Mouse (Mus musculus) testis, postnatal 14 days (tissue): ENCODE measurements around the gene Psap.

Experiments used
- DNase-seq: peaks from one replicate; pipeline ENCODE4 v3.0.0; 2021; ENCODE audit warnings: low spot score

Gene Psap

DNA sequence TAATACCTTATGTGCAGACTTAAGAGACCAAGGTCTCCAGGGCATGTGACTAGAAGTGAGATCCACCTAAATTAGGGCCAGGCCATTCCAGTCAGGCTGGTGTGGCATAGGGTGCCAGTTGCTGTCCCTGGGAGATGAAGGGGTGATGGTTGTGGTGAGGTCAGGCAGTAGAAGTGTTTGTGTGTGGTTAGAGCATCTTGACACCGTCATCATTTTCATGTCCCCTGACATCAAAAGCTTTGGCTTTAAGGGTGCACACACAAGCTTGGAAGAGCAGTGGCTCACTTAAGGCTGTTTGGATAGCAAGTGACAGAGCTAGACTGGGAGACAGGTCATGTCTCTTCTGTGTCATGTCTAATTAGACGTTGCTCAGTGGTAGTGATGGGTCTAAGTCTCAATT, 10.3 kb downstream of the Psap start:
- no peak for DNase-seq

DNA sequence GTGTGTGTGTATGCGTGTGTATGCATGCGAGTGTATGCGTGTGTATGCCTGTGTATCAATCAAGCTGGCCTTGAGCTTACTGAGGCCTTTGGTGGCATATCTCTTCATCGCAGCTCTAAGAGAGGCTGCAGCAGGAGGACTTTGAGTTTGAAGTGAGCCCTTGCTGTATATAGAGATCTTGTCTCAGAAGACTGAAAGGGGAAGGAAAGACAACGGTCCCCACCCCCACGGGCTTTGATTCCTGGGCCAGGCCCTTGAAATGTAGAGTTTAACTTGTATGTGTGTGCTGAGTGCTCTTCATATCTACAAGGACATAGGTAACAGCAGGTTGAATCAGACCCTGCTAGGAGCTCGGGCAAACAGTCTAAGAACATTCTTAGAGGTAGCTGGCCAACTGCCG, 11.8 kb downstream of the Psap start:
- no peak for DNase-seq

DNA sequence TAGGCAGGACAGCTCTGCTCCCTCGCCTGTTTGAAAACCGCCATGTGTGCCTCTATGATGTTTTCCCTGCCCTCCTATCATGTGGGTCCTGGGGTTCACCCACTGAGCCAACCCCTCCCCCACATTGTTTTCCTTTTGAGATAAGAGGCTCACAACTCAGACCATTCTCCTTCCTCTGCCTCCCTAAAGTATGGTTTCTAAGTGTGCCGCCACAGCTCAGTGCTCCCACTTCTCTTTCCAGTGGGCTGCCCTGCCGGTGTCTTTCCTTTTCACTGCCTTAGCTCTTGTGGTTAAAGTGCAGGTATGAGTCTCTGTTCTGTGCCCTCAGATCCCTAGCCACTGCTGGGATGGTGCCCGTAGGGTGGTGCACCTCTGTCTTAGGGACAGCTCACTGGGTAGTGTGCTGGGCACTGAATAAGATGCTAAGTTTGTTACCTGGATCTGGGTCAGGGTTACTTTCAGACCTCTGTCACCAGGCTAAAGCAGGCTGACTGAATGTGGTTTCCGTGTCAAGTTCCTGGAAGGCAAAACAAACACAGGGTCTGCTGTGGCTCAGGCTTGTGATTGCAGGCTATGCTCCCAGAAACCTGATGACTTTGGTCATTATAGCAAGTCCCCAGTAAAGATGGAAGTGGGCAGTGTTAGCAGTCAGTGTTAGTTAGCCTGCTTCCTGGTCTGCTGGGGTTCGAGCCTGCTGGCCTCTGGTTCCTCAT, 12.8 kb downstream of the Psap start:
- no peak for DNase-seq

DNA sequence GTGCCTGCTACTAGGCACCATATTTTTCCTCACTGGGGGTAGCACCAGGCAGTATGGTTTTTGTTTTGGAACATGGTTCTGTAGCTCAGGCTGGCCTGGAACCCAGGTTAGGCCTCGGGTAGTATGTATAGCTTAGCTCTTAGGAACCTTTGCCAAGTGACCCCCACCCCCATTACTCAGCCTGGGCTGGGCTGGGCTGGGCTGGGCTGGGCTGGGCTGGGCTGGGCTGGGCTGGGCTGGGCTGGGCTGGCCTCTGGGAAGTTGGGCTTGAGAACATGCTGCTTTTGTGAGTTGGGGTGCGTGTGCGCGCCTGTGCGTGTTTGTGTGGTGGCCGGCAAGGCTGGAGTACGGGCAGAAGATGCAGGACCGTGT, 13.3 kb downstream of the Psap start:
- no peak for DNase-seq

DNA sequence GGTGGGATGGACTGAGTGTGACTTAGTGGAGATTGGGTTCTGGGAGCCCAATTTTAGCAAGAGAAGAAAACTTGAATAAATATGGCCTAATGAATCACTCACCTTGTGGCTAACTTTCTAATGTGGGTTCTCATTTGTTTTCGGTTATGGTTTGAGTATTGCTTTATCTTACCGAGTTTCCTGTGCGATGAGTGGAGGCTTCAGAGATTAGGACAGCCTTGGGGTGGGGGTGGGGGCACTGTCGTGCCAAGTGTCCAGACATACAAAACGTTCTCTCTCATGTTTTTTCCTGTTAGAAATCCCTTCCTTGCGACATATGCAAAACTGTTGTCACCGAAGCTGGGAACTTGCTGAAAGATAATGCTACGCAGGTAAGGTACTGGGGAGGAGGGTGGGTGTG, 14.8 kb downstream of the Psap start:
- no peak for DNase-seq

DNA sequence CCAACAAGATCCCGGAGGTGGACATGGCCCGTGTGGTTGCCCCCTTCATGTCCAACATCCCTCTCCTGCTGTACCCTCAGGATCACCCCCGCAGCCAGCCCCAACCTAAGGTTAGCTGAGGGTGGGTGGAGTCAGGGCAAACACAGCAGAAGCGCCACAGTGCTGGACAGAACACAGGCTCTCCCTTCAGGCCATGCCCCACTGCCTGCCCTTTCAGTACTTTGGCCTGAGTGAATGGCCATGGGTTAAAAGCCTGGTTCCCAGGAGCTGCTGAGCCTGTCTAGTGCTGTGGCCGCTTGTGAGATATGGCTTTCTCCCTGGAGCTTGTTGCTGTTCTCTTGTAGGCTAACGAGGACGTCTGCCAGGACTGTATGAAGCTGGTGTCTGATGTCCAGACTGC, 17.2 kb downstream of the Psap start:
- no peak for DNase-seq

DNA sequence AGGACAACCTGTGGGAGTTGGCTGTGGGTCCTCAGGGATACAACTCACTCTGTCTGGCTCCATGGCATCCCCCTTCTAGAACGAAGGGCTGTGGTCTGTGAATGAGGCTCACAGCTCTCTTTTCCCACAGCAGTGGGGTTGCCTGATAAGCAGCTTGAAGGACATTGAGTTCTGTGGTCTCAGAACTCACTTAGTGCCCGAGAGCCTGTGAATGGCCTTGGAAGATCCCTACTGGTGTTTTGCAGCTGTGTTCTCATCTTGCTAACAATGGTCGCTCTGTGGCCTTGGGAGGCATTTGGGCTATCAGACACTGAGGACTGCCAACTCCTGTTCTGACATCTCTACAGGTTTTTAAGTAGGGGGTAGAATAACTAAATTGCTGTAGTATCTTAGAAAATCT, 17.9 kb downstream of the Psap start:
- DNase-seq: peak; percentile 65

DNA sequence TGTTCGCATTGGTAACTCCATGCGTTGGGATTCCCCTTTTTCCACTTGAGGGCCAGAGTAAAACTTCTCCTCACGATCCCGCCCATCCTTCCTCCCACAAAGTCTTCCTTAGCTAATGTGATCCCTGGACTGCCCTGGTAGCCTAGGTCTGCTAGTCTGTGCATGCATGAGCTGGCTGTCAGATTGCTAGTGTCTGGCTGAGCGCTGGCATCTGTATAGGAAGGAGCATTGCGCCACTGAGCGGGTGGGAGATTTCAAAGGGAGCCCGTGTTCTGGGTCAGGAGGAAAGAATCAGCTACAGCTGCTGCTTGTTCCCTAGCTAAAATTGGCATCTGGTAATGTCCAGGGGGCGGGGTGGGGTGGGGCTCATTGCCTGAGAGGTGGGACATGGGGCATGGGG, 18.6 kb downstream of the Psap start:
- DNase-seq: no peak

DNA sequence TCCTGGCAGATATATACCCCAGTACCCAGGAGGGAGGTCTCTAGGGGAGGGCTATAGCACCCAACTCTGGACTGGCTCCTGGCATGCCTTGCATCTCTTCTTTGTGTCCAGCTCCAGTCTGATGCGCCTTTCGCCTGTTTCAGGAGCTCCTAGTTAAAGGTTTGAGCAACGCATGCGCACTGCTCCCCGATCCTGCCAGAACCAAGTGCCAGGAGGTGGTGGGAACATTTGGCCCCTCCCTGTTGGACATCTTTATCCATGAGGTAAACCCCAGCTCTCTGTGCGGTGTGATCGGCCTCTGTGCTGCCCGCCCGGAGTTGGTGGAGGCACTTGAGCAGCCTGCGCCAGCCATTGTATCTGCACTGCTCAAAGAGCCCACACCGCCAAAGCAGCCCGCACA, 22.2 kb downstream of the Psap start:
- no peak for DNase-seq

DNA sequence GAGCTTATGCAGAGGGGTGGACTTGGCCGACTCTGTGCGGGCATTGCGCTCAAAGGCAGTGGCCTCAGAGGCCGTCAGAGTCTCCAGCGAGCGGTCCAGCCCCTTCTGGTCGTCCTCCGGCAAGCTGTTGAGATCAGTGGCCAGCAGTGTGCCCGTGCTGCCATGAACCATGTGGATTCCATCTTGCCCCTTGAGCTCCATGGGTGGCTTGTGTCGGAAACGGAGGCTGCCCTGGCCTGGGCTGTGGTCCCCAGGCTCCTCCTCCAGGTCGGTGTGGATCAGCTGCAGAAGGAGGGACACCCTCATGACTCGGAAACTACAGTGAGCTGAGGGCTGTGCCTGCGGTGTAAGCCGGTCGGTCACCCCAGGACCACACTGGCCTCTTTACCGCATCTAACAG, 26.0 kb downstream of the Psap start:
- DNase-seq: no peak

DNA sequence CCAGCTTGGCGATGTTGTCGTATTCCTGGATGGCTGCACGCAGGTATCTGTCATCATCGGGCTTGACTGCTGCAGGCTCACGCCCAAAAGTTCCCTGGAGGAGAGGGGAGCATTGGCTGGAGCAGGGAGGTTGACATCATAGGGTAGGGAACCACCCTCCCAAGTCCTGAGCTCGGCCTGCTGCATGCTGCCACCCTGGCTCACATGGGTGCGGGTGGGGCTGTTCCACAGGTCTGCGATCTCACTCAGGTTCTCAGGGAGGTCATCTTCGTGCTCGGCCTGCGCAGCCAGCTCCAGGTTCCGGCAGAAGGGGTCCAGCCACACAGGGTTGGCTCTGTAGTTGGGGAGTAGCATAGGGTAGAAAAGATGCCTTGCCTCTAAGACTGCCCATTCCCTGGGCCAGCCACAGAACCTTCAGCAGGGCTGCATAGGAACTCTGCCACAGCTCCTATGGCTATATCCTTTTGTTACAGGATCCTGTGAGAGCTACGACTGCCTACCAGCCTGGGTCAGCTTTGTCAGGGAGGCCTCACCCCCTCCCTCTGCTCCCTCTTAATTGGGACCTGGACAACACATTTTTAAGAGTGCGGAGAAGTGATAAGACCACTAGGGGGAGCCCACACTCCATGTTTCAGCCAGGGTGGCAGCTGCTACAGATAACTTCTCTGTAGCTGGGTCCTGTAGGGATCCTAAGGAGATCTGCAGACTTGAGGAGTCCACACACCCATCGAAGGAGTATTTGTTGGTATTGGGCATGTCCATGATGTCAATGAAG, 27.6 kb downstream of the Psap start:
- peak; percentile 44 for DNase-seq

DNA sequence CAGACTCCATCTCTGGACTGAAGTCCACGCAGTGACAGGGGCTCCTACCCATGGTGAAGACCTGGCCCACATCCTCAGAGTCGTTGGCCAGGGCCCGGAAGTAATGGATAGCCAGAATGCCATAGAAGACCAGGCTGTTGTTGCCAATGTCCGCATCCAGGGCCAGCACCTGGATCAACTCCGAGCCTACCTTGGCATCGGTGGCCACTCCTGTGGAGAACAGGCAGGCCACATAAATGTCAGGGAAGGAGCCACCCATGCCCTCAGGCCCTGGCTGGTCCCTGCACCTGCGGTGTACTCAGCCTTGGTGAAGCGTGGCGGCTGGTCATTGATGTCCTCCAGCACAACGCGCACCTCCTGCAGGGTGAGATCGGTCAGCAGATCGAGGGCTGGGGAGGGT, 33.2 kb downstream of the Psap start:
- DNase-seq: no peak

DNA sequence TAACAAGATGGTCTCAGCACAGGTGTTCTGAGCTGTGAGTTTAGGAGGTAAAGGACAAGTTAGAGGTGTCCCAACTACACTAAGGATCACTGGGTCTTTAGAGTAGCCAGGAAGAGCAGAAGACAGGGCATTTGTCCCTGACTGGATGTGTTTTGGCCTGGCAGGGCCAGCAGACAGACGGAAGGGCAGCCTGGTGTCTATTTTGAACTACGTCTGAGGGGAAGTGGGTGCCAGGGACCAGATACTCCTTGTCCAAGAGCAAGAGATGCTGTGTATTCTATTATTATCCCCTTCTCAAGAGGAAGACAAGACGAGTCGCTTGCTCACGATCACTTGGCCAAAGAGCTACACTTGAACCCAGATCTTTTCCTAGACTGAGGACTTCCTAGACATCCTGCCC, 36.2 kb downstream of the Psap start:
- DNase-seq: no peak

DNA sequence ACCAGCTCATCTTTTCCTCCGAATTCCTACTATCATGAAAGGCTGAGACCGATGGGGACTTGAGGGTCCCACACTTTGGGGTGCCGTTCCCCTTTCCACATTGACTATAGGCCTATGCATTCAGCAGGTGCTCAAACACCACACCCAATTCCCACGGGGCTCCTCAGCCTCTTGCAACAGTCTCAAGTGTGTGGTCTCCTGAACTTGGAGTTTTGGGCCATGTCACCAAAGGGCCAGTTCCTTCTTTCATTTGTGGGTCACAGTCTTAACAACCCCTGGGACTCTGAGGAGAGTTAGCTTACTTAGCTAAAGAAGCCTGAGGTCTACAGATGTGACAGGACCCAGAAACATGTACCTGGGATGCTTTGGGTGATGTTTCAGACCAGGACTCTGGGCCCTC, 38.7 kb downstream of the Psap start:
- no peak for DNase-seq

DNA sequence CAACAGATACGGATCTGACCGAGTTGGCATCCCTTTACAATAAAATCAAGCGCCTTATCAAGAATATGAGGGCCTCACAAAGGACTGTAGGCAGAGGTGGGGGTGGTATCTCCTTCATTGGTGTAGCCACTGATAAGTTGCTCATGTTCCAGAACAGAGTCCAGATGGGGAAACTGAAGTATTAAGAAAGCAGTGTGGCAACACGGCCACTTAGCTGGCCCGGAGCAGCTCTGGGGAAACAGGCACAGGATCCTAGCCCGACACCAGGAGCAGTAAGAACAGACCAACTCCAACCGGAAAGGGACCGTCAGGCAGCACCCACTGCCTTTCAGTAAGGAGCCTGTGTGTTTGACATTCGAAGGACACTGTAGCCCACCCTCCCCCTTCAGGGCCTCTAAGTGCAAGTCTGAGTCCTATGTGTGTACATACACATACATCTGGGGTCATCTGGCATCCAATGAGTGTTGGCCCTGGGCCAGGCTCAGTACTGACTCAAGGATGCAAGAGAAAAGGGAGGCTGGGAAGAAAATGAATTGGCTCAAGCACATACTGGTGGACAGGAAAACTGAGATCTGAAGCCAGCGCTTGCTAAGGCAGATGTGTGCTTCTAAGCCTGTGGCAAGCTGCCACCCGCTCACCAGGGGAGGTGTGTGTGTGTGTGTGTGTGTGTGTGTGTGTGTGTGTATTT, 51.7 kb downstream of the Psap start:
- no peak for DNase-seq

DNA sequence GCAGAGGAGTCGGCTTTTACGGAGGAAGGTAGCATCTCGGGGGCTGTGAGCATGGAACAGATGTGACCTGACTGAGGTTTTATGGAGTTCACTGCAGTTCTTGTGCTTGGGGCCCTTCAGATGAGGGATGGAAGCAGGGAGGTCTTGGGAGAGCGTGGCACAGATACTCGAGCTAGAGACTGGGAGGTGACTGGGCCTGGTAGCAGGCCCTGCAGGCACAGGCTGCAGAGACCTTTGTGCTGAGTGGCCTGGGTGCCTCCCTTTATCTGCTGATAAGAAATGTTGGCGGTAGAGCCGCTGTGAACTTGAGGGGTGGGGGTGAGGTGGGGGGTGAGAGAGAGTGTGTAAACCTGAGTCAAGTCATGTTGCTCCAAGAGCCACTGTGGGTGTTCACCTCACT, 57.2 kb downstream of the Psap start:
- no peak for DNase-seq

DNA sequence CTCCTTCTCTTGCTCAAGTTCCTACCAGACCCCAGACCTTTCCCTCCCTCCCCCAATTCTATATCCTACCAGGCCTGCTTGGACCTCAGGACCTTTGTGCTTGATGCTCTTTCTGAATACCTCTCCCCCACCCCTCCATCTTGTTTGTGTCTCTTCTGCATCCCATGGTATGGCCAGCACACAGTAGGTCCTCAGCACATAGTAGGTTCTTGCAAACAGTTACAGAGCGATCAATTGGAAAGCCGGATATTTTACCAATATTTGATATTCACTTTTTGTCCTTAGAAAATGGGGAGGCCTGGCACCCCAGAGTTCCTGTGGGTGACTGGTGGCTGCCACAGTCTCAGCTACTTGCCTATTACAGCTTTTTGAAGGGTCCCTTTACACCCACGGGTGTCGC, 57.6 kb downstream of the Psap start:
- DNase-seq: no peak

DNA sequence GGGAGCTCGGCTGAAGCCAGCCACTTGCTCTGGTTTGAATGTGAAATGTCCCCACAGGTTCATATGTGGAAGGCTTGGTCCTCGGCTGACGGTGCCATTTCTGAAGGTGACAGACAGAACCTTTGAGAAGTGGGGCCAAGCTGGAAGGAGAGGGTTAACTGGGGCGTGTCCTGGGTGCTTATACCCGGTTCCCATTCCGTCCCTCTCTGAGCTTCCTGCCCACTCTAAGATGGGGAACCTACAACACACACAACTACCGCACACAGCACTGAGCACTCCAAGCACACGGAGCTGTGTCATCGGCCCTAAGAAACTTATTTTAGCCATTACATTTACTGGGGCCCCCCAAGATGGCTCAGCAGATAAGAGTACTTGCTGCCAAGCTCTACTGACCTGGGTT, 64.1 kb downstream of the Psap start:
- no peak for DNase-seq

DNA sequence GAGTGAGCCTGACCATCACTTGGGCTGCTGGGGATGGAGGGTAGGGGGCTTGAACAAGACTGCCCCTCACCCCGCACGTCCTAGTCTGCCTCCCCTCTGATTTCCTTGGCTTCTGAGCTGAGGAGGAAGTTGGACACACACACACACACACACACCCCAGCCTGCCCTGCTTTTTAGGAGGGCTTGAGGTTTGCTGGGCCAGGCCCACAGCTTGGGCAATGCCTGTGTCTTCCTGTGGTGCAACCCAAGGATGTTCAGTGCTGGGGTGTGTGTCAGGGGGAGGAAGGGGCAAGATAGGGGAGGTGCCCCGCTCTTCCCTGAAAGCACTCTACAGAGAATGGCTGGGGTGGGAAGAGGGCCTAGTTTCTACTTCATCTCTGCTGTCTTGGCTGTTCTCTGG, 66.7 kb downstream of the Psap start:
- DNase-seq: no peak

DNA sequence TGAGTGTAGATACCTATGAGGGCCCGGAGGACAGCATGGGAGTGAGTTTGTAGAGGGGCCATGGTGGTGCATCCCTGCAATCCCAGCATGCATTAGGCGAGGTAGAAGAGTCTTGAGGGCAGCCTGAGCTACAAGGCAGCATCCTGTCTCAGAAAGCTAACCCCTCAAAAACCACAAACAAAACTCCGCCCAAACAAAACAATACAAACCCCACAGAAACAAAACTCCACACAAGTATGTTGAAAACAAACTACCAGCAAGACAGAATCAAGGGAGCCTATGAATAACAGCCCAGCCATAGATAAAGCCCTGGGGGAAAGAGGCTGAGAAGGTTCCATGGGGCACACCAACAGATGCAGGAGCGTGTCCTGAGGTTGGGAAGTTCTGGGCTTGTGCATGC, 68.6 kb downstream of the Psap start:
- no peak for DNase-seq

DNA sequence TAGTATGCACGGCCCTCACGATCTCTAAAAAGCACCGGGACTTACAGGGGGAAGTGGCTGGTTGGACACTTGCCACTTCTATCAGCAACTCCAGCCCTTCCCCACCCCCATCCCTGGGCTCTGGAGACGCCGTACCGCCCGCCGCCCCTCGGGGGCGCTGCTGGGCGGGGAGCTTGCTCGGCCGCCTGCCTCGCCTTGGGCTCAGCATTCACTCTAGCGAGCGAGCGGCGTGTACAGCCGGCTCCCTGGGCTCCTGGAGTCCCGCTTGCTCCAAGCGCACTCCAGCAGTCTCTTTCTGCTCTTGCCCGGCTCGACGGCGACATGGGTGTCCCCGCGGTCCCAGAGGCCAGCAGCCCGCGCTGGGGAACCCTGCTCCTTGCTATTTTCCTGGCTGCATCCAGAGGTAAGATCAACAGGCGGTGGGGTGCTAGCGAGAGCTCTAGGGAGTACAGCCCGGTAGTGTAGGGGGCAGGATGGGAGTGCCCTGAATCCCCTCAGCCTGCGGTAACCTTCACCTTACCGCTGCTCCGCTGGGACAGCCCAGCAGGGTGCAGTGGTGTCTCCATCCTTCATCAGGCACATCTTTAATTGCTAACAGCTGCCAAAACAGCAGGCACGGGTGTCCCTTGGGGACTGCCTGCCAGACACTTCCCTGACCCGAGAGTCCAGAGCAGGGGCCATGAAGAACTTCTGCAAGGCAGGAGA, 69.4 kb downstream of the Psap start, which contains the start of gene Vsir:
Gene Vsir, plus strand, starts transcription at position 151 of the 705 bp plus-strand sequence.
- peak; percentile 75 for DNase-seq

DNA sequence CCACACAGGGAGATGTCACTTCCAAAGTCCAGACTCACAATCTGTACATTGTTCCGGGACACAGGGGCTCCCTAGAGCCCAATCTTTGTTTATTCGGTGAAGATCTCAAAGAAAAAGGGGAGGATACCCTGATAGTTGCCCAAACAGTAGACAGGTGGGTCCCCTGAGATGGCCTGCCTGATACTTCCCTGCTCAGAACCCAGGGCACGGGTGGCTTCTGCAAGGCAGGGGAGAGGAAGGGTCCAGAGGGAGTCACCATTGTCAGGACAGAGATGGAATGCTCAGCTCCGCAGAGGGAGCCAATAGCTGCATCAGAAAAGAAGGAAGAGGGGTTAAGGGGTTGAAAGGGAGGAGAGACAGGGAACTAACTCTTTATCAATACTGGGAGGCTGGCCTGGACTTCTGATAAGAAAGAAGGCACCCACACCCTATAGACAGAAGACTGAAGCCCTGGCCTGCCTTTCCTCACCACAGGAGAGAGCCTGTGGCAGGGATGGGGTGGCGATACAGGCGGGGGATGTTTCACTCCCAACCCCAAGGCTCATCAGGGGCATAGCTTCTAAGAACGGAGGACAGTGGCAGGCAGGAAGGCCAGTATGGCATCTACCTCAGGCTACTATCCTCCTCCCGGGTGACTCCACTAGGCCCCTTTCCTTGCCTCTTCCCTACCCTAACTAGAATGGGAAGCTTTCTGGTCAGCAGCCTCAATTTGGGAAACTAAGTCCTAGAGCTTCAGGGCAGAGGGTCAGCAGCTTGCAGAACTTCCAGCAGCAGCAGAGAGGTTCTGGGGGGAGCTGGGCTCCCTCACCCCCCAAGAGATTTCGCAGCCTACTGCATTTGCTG, 70.6 kb downstream of the Psap start:
- DNase-seq: no peak
